Mouse (Mus musculus) retina, embryonic 14.5 days (tissue): ENCODE results near the gene Gm21972.
A peak's percentile ranks its signal among the peaks of the same experiment; 100 is the strongest.

Source experiments
- DNase-seq: peaks from one replicate; pipeline ENCODE4 v3.0.0-alpha.2; 2015; ENCODE audit warnings: low spot score

The Gm21972 gene

GRCm38 (mm10) chr1:86133337-86133736 lies at the start of gene Gm21972:
Gm21972 (plus strand) TSS chr1:86133637.
- DNase-seq = no peak

GRCm38 (mm10) chr1:86094413-86094812 lies 39.0 kb upstream of the Gm21972 start:
- no peak for DNase-seq

DNA sequence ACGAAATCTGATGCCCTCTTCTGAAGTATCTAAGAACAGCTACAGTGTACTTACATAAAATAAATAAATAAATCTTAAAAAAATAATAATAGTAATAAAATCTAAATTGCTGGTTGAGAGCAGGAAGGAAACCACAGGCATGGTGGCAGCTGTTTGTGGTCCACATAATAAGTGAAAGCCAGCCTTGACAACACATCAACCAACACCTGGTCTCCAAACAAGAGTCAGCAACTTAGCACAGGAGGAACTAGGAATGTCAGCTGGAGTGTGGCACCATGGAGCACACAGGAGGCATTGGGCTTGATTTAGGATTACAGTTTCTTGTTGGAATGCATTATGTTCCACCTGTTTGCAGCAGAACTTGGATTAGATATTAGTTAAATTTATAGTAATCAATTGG lies 28.4 kb upstream of the Gm21972 start:
- DNase-seq = no peak

- peak; percentile 3 for DNase-seq
Observed at GRCm38 (mm10) chr1:86111779-86112178, 21.7 kb upstream of the Gm21972 start, which contains the start of gene Htr2b. Htr2b (minus strand) TSS chr1:86111970.

- no peak for DNase-seq
Observed at GRCm38 (mm10) chr1:86114141-86114540, 19.3 kb upstream of the Gm21972 start.

DNA sequence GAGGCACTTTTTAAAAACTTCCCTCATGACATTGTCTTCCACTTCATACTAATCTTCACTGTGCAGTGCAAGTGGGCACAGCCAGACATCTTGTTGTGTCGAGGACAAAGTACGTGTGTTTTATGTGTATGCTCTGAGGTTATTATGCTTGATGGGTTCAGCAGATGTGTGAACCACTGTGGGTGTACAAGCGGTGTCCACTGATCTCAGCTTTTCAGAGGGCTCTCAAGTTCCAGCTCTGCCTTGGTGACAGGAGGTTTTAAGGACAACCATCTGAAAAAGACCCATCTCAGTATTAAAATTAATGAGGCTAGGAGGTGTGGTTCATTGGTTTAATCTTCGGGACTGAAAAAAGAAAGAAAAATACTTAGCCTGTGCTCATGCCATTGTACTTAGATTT lies 13.9 kb upstream of the Gm21972 start:
- DNase-seq = no peak

- no peak for DNase-seq
Observed at GRCm38 (mm10) chr1:86126036-86126435, 7.4 kb upstream of the Gm21972 start.

DNA sequence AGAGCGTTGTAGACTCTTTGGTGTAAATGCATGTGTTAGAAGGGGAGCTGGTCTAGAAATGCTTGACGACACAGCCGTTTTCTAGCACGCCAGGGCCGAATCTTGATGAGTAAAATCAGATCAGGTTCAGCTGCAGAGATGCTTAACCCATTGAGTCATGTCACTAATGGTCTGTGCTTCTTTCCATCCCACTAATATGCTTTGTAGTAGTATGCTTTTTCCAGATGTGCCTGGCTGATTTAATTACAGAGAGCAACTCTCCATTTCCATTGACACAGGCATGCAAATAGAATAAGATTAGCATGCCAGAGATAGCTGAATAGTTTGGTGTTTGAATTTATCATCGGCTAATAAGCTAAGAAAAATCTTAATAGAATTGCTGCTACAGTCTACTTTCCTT lies 1.9 kb downstream of the Gm21972 start:
- no peak for DNase-seq

- DNase-seq = no peak
Observed at GRCm38 (mm10) chr1:86141081-86141480, 7.6 kb downstream of the Gm21972 start.

DNA sequence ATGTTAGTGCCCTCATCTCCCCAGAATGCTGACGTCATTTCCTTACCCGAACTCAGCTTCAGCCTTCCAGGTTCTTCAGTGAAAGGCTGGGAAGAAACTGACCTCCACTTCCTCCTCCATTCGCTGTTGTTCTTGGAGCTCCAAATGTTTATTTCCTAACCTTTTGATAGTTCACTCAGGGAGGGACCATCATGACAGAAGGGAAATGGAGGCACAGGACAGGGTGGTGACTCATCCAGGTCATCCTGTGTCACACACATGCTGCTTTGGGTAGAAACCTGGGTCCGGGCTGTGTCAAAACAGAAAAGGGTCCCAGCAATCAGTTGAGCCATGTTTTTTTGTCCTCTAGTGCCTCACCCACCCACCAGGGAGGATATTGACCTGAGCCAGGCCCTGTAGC lies 9.7 kb downstream of the Gm21972 start:
- no peak for DNase-seq

- peak; percentile 38 for DNase-seq
Observed at GRCm38 (mm10) chr1:86144001-86144944, 10.8 kb downstream of the Gm21972 start.

DNA sequence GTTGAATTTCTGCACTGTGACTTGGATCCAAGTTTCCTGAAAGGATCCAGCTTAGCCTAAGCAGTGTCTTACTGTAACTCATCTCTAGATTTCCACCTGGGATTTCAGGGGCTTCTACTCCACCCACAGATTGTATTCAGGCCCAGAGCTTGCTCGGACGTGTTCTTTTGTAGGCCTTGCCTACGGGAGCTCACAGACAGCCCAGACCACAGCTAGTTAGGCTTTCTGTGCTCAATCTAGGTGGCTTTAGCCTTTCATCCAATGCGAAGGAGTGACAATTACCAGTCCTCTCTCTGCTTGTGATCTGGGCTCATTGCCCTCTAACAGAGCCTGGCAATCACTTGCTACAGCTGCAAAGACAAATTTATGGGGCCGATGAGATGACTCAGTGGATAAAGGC lies 12.9 kb downstream of the Gm21972 start:
- DNase-seq = no peak

GRCm38 (mm10) chr1:86147557-86147956 lies 14.1 kb downstream of the Gm21972 start:
- DNase-seq = no peak

DNA sequence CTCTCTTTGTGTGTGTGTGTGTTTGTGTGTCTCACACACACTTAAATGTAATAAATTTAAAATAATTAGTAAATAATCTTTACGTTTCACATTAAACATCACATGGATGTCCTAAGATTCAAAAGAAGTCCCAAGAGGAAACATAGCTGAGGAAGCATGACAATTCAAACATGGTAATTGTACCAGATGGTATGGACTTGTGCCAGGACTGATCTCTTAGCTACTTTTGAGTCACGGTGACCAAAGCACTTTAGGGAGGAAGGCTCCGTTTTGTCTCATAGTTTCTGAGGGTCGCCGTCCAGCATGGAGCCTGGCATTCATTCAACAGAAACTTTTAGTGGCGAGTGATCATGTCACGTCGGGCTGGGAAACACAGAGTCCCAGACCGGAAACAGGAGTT lies 14.7 kb downstream of the Gm21972 start:
- no peak for DNase-seq

GRCm38 (mm10) chr1:86150929-86151328 lies 17.5 kb downstream of the Gm21972 start:
- no peak for DNase-seq

- no peak for DNase-seq
Observed at GRCm38 (mm10) chr1:86151376-86151775, 17.9 kb downstream of the Gm21972 start.

DNA sequence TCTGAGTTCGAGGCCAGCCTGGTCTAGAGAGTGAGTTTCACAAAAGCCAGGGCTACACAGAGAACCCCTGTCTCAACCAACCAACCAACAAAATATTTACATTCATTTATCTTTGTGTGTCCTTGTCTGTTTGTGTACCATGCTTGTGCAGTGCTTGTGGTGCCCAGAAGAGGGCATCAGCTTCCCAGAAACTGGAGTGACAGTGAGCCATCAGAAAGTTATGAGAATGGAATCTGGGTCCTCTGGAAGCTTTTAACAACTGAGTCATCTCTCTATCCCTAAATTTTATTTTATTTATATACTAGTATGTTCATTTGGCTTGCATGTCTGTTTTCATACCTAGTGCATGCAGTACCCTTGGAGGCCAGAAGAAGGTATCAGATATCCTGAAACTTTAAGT lies 19.2 kb downstream of the Gm21972 start:
- peak; percentile 21 for DNase-seq

GRCm38 (mm10) chr1:86154133-86154823 lies 20.8 kb downstream of the Gm21972 start, which contains the start of gene Armc9:
Armc9 (plus strand) TSS chr1:86154780.
- DNase-seq = peak; percentile 95

GRCm38 (mm10) chr1:86154824-86155164 lies 21.4 kb downstream of the Gm21972 start:
- no peak for DNase-seq

DNA sequence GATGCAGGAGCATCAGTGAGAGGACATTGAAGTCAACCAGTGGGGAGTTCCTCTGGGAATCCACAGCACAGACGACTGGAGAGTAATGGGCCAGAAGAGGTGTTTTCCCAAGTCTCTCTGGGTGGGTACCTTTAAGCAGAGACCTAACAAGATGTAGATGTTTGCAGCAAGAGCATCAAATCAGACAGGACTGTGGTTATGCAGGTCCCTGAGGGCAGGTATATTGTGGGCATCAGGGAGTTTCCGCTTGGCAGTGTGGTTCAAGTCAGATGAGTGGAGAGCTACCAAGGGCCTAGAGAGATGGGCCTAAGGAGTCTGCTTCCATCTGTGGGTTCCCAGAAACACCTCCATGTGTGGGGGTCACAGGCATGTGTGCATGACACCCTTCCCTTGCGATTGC lies 22.6 kb downstream of the Gm21972 start:
- DNase-seq = no peak

DNA sequence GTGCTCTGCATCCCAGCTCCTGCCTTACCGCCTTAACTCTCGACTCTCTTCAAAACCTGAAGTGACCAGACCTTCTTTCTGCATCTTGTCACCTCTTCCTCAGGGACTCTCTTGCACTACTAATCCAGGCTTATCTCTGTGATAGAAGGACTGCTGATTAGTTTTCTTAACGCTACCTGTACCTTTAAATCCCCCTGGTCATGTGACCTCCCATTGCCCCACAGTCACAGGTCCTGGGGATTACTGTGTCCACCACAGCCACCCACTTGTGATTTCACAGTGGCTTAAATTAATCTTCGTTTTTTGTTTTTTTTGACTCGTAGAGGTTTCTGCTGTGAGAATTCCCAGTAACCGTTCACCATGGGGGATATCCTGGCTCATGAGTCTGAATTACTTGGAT lies 23.2 kb downstream of the Gm21972 start:
- DNase-seq = no peak

GRCm38 (mm10) chr1:86160059-86160458 lies 26.6 kb downstream of the Gm21972 start:
- DNase-seq = no peak

DNA sequence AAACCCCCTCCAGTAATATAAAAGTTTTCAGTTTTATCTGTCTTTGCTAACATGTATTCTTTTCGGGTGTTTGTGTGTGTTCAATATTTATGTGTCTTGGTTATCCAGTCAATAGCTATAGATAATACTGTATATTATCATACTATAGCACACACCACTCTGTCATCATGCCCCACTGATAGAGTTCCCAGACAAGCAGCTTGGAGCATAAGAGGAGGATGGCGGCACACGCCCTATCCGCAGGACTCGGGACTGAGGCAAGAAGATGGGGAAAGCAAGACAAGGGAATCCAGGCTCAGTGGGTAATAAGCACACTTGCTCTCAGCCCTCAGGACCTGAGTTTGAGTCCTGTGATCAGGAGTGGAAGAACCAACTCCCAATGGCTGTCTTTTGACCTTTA lies 27.0 kb downstream of the Gm21972 start:
- no peak for DNase-seq
